Mouse (Mus musculus) natural killer cell, adult 2 months (primary cell): Measurements from ENCODE around the gene Inpp4b.

Experiments
- DNase-seq, 2 experiments: peaks; one replicate each; pipeline ENCODE4 v3.0.0; 2022; ENCODE audit warnings: low spot score in 2 of 2

Inpp4b gene

GRCm38 (mm10) chr8:81578951-81579350 is 236.6 kb downstream of the Inpp4b start:
- no peak for DNase-seq

DNA sequence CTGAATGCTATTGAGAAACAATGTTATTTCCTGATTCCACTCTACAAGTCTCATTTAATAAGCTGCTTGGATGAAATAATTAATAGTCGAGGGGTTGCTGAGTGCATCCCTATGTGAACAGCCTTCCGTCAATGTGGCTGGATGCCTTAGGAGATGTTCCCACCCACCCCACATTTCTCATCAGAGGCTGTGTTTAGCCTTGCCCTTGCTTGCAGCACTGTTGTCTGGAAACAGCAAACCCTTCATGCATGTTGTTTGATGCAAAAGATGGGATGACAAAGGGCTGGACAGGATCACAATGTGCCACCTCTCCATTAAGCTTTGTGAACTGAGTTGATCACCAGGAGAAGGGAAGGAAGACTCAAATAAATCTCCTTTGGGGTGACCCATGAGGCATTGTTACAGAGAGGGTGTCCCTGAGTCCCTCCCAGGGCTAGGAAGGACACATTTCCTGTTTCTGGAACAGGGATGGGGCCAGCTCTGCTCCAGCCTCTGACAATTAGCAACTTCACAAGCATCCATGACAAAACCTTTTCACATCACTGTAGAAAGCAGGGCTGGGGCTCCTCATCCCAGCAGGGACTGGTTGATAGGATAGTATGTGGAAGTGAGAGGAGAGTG is 239.6 kb downstream of the Inpp4b start:
- no peak for DNase-seq

DNA sequence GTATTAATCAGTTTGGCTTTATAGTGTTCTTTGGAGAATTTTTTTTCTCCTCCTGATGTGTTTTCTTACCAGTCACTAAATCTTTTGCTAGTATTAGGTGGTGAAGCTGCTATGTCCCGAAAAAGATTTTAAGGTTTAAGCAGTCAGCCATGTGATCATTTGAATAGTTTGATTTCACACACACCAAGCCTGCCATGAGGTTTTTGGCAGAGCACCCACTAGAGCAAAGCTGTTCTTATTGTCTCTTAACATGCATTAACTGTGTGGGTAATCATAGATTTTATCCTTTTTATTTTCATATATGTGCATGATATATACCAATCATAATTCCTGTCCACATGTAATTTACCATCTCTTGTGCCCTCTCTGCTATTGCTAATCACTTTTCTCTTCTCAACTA is 240.6 kb downstream of the Inpp4b start:
- no peak for DNase-seq

DNA sequence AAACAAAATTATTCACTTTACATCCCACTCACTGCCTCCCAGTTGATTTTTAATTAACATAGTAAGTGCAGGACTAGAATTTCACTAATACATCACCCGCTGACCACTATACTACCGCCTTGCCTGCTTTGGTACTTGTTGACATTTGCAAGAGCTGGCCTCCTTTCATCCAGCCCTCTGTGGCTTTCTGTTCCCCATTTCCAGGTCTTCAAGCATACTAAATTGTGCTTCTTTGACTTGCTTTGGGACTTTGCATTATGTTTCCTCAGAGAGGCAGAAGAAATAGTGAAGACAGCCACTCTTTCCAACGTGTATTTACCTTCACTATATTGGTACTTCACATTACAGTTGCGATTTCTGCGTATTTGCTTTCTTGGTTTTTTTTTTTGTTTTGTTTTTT is 244.4 kb downstream of the Inpp4b start:
- DNase-seq: no peak

DNA sequence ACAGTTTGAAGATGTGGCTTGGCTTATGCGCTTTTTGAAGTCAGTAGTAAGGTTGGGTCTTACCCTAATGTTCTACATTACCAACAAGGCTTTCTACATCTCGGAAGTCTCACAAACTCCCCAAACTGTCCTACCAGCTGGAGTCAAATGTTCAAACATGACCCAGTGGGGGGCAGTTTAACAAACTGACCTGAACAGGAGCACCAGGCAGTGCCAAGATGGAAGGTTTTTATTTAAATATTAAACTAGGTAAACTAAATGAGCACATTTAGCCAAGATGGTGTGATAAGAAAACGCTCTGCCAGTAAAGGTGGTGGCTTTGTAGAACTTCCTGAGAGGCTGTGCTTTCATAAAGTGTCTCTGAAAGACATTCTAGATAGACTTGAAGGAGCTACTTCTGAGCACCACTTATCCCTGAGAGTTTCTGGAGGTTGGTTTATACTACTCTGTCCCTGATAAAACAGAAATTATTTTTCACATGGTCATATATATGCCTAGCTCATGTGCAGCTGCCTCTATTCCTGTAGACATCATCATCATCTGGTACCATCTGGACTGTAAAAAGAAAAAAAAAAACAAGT is 251.9 kb downstream of the Inpp4b start:
- DNase-seq: no peak

DNA sequence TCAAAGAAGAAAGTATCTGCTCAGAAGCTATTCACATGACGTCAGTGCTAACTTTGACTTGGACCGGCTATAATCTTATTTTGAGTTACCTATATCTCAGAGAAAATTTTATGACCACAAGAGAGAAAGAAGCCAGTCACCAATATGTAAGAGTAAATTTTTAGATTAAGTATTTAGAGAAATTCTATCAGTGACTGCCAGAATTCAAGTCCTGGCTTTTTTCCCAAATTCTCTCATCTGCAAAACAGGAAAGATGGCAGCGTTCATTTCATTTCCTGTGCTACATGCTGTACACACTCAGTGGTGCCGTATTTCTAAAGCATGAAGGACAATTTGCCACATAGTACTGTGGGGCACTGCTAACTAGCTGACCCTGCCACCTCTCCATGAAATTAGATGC is 256.9 kb downstream of the Inpp4b start:
- no peak for DNase-seq

DNA sequence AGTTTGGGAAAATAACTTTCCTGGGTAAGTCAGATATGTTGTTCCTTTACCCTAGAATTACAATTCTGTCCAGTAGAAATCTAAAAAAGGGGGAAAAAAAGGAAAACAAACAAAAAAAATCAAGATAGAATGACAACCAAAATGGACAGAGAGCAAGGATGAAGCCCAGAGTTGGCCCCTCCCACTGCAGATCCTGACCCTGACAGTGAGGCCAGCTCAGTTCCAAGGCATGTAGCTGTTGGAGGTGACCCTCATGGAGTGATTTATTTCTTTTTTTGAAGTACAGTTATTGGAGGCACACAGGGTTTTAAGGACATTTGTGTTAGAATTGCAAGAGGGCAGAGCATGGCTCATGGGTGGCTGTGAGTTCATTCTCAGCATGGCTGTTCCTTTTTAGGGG is 258.8 kb downstream of the Inpp4b start:
- DNase-seq: no peak

DNA sequence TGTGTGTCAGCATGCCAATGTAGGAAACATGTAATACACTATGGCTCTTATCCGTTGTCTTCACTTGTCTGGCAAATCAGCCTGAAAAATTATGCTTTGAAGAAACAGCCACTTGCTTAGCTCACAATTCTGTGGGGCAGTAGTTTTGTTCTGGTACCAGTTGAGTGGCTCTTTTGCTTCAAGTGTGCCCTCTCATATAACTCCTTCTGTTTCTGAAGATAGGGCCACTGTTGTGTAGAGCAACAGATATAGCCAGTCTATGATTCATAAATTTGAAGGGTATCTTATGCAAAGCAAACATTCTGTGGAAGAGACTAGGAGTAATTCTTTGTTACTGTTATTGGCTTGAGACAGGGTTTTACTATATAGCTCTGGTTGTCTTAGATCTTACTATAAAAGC is 265.7 kb downstream of the Inpp4b start:
- no peak for DNase-seq

GRCm38 (mm10) chr8:81609064-81609463 is 266.7 kb downstream of the Inpp4b start:
- DNase-seq: no peak

DNA sequence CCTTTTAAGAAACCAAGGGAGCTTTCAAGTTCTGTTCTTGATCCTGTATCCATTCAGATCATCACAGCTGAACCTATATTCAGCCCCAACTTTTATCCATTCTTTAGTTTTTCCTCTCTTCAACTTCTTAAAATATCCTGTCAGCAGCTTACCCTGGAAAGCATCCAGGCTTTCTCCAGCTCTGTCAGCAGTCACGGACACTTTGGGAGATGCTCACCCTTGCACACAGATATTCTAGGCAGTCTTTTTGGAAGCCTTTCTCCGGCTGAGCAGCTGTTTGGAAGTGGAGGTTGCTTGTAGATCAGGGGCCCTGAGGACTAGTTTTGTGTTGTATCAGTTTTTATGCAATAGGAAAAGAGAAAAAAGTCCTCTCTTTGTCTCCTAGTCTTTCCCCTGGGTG is 270.3 kb downstream of the Inpp4b start:
- DNase-seq: no peak

DNA sequence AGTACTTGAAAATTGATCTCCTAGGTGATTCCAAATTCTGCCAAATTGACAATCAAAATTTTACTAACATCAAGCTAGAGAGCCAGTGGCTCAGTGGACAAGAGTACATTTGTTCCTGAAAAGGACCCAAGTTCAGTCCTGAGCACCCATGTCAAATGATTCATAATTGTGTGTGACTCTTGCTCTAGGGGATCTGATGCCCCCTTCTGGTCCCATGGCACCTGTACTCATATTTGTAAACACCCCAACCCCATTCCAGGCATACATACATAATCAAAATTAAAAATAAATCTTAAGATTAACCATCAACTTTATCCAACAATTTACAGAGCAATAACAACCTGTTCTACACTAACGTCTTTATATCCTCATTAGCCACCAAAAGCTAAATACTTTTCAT is 271.8 kb downstream of the Inpp4b start:
- no peak for DNase-seq

GRCm38 (mm10) chr8:81614605-81615004 is 272.2 kb downstream of the Inpp4b start:
- DNase-seq: no peak

- DNase-seq: no peak
These were observed 273.2 kb downstream of the Inpp4b start for GRCm38 (mm10) chr8:81615552-81615951.

- DNase-seq: no peak
These were observed 276.6 kb downstream of the Inpp4b start for GRCm38 (mm10) chr8:81618918-81619317.

GRCm38 (mm10) chr8:81635015-81635414 is 292.7 kb downstream of the Inpp4b start:
- DNase-seq: no peak

DNA sequence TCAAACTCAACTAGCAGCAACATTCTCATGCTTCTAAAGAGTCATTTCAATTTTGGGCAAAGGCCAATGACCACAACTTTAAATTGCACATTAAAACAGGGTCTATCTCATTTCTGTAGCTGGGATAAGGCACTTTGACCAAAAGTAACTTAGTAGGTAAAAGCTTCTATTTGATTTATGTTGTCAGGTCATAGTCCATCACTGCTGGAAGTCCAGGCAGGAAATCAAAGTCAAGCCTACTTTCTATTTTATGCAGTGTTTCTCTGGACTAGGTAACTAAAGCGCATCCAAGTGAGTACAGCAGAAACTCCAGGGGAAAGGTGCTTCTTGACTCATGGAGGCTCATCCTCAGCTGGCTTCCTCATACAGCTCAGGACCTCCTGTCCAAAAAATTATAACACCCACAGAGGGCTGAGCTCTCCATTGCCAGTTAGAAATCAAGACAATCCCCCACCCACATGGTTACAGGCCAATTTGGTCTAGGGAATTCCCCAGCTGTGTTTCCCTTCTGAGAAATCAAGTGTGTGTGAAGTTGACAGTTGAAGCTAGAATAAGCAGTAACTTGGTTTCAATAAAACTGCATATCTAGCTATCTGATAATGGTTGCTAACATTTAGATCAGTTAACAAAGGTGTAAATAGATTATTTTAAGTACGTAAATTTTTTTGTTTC is 293.7 kb downstream of the Inpp4b start:
- peak; percentile 35 to 42 for DNase-seq

DNA sequence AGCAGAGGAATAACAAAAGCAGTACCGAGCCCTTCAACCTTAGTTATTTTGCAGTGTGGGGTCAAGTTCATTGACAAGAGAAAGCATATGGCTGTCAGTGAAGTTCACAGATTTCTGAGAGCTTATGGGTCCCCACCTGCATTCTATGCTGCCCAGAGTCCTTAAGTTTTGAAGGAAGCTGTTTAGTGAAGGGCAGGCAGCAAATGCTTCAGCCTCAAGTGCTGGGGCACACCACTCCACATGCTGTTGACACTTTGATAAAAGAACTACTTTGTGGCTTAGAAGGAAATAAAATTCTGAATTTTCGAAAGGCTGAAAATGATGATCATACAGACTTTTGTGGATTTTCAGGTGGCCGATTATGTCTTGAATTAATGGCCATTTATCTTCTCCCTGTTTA is 296.1 kb downstream of the Inpp4b start:
- no peak for DNase-seq

DNA sequence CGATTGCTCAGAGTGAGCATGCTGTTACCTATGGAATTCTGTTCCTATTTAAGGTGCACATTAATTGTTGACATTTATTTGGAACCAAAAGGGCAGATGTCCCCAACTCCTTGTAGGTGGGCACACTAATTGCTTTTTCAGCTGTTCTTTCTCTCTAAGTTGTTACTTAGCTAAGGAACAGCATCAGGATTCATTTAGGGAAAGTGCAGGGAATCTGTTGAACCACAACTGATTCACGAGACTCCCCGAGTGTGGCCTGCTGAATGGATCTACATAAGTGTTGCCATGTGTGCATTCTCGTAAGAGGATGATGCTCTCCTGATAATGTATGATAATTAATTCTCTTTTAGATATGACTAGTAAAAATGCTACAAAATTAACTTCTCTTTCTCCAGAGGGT is 297.5 kb downstream of the Inpp4b start:
- DNase-seq: no peak

GRCm38 (mm10) chr8:81643030-81643429 is 300.7 kb downstream of the Inpp4b start:
- DNase-seq: no peak

GRCm38 (mm10) chr8:81692167-81692566 is 349.8 kb downstream of the Inpp4b start:
- no peak for DNase-seq

GRCm38 (mm10) chr8:81694893-81695292 is 352.5 kb downstream of the Inpp4b start:
- DNase-seq: no peak

GRCm38 (mm10) chr8:81702038-81702437 is 359.7 kb downstream of the Inpp4b start:
- peak; percentile 22 to 31 for DNase-seq

DNA sequence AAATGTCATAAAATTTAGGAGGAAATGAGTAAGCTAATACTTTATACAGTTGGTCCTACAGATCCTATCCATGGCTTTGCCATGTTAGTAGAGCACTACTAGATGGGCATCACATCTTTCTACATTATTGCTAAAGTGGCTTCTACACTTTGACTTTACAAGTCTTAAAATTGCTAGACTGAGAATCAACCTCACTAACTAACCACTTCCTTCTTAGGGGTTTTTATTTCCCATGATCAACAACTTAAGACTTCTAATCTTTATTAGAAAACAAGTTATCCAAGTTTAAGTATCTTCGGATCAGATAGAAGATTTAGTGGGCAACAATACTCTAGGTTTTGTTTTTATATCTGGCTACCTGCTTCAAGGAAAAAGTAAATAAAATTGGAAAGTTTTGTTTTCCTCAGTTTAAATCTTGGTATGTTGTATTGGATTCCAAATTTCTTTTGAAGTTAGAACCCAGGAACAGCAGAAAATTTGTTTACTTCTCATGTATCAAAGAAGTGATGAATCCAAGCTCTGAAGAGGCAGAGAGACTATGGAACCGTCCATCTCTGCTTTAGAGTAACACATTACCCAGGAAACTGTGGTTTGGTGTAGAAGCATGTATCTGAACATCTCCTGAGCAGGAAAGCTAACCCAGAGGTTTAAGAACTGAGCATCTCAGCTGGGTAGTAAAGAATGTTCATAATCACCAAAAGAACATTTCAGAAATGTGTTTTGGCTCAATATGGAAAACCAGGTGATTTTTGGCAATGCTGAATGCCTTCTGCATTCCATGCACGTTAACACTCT is 361.4 kb downstream of the Inpp4b start:
- peak in 1 of 2 experiments; percentile 30 for DNase-seq
